Comparison of ENCODE assay signal across 25 mouse cellular contexts in genomic region chr3:97104696-97105430, GRCm38 (mm10). TPM values are rescaled to one million over a fixed set of nuclear protein-coding genes. Genes with fewer than 3 reads are reported as not detected.
DNase-seq lines count a peak whose midpoint lies in the region; ATAC-seq lines count a peak whose summit lies in the region.
"Had no signal": no experiment of that assay in that cellular context is flagged by ENCODE, and none has a peak within 500 bp of the region (broad histone marks: within the 10 kb centered on the region; RNA-seq: fewer than 3 reads in every experiment).

No protein-coding gene starts in this region.

- H3K9ac ChIP-seq in kidney, embryonic 14.5 days (ENCODE audit: low read depth, low read length), result no peak overlapping the region
- H3K9ac ChIP-seq in intestine, embryonic 15.5 days, result no peak overlapping the region
- H3K9ac ChIP-seq: forebrain, postnatal 0 days; liver, embryonic 13.5 days had no signal

- H3K27ac ChIP-seq in kidney, embryonic 14.5 days (ENCODE audit: low read depth, low read length), result no peak overlapping the region
- H3K27ac ChIP-seq in intestine, embryonic 15.5 days, result no peak overlapping the region
- H3K27ac ChIP-seq: liver, embryonic 13.5 days had no signal

- intact Hi-C loops in heart, postnatal 25 days (cut with DNase I), result no loop called here

- H3K4me3 ChIP-seq in kidney, embryonic 14.5 days (ENCODE audit: low read length), result no peak overlapping the region
- H3K4me3 ChIP-seq in intestine, embryonic 15.5 days (replicated peaks), result no peak overlapping the region
- H3K4me3 ChIP-seq: erythroblast, embryonic 14.5 days; liver, embryonic 13.5 days; megakaryocyte, embryonic 14.5 days had no signal

- no peaks in the 10 kb centered on the region for H3K27me3 ChIP-seq in kidney, embryonic 14.5 days (ENCODE audit: control insufficient read depth, insufficient read depth, low read length)
- no peaks in the 10 kb centered on the region for H3K27me3 ChIP-seq in intestine, embryonic 15.5 days (replicated peaks)
- H3K27me3 ChIP-seq: CH12.LX; liver, embryonic 13.5 days; megakaryocyte, embryonic 14.5 days had no signal

- WGBS in kidney, embryonic 14.5 days, result 30% methylated on average over 1 of the region's 1 CpGs
- 63% methylated on average over 1 of the region's 1 CpGs for WGBS in intestine, embryonic 15.5 days

- peak; percentile 61 for DNase-seq in heart, adult 11 months
- no peak for DNase-seq in heart, postnatal 25 days (ENCODE audit: low spot score)
- DNase-seq in kidney, postnatal 14 days, result peak; percentile 83
- DNase-seq in adrenal gland, postnatal 14 days, result no peak
- DNase-seq in frontal cortex, postnatal 14 days (ENCODE audit: low spot score in 2 of 2), result no peak
- DNase-seq in right cerebral cortex, postnatal 14 days, result no peak
- DNase-seq: adrenal gland, postnatal 10 days; cerebellum, adult 11 months; cerebellum, adult 9-11 months; forebrain, postnatal 0 days; gastrocnemius, postnatal 10 days; heart, postnatal 14 days; liver, embryonic 13.5 days; lung, adult 18-20 months; lung, postnatal 4 days; midbrain, embryonic 14.5 days; thymus, adult 2 months; thymus, postnatal 36 days had no signal

- H3K36me3 ChIP-seq in kidney, embryonic 14.5 days (ENCODE audit: control insufficient read depth, insufficient read depth, low read length), result no peaks in the 10 kb centered on the region
- no peaks in the 10 kb centered on the region for H3K36me3 ChIP-seq in intestine, embryonic 15.5 days
- H3K36me3 ChIP-seq: liver, embryonic 13.5 days had no signal

- no peaks in the 10 kb centered on the region for H3K4me1 ChIP-seq in kidney, embryonic 14.5 days (ENCODE audit: control insufficient read depth, insufficient read depth, low read length)
- 0 out of 2 replicates have a peak, but pooled peaks cover 4% of the 10 kb centered on the region for H3K4me1 ChIP-seq in intestine, embryonic 15.5 days (replicated peaks)
- H3K4me1 ChIP-seq: liver, embryonic 13.5 days; megakaryocyte, embryonic 14.5 days had no signal

- H3K4me2 ChIP-seq in kidney, embryonic 14.5 days (replicated peaks; ENCODE audit: low read depth, low read length), result no peak overlapping the region
- no peak overlapping the region for H3K4me2 ChIP-seq in intestine, embryonic 15.5 days (replicated peaks)
- H3K4me2 ChIP-seq: liver, embryonic 13.5 days had no signal

- ATAC-seq in kidney, embryonic 14.5 days (ENCODE audit: low FRiP score, low TSS enrichment), result peak; percentile 85
- no peak for ATAC-seq in intestine, embryonic 15.5 days
- ATAC-seq: forebrain, postnatal 0 days; hindbrain, embryonic 16.5 days; lung, postnatal 0 days had no signal

- peaks cover 6% of the 10 kb centered on the region; the same call in 1 of the 2 replicates for H3K9me3 ChIP-seq in kidney, embryonic 14.5 days (ENCODE audit: control insufficient read depth, low read length)
- H3K9me3 ChIP-seq in intestine, embryonic 15.5 days, result peaks cover 3% of the 10 kb centered on the region; the same call in 1 of the 2 replicates
- H3K9me3 ChIP-seq: liver, embryonic 13.5 days had no signal

RNA-seq across cellular contexts. Expression of gene Acp6, which starts 53.7 kb away (rescaled TPM):
- total RNA-seq in heart, postnatal 25 days (2021), result 10 to 100 TPM; 31.3 to 34.5 TPM
- polyA plus RNA-seq in kidney, embryonic 14.5 days (2014; fragmentation: Nextera tagmentation; extraction: Ambion mirVana), result 33.1 and 42.1 TPM in 2 replicates
- total RNA-seq in adrenal gland, postnatal 14 days (2021), result 40.0 and 42.3 TPM in 2 replicates
- polyA plus RNA-seq in intestine, embryonic 15.5 days (2015; fragmentation: Nextera tagmentation; extraction: Ambion mirVana), result 49.7 and 50.1 TPM in 2 replicates

Comparison
In these comparisons a context has a peak if more than half of its experiments do, and no peak if none do; other contexts are left out.
1. DNase-seq: peak in heart, adult 11 months (single experiment) and kidney, postnatal 14 days (single experiment); none in heart, postnatal 25 days (single experiment), adrenal gland, postnatal 14 days (single experiment), frontal cortex, postnatal 14 days (0 of 2) and right cerebral cortex, postnatal 14 days (single experiment).